Mouse (Mus musculus): ENCODE measurements around the gene Clock. TPM values are rescaled to one million over a fixed set of nuclear protein-coding genes. Genes with fewer than 3 reads are reported as not detected.

Gene Clock
- polyA plus RNA-seq, 1 experiment from 2014 or later = 15.9 TPM

DNA sequence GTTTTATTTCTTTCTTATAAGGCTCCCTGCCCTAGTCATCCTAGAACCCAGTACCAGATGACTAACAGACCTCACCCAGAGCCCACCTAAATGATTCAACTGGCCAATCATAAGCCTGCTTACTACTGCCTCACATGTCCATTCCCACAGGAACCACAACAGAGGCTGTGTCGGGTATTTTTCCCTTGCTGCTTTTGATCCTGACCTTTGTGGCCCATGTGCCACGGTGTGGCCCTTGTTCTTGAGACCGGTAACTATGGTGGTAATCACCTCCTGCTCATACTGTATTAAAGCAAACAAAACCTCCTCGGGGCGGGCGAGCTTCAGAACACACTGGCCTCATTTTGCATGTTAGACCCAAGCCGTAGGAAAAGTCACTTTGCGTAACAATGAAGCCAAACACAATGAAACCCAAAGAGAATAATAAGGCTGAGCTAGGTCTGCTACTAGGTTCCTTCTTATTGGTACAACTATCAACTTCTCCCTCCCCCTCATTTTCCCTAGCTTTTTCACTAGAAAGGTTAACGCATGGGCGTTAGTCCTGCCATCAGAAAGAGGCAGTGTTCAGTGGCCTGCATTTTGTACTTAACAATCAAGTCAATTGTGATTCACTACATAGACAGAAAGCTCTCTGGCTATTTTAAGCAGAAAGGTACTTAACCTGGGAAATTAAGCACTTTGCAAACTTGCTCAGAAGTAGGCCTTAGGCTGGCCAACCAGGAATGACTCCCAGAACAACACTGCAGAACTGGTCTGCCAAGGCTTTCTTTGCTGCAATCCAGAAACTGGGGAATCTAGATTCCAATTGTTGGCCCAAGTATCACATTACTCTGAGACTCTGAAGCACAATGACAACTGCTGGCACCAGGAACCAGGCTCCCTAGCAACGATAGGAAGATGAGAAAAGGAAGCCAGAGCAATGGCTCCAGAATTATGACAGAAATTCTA lies 16.9 kb upstream of the Clock start:
- no peak overlapping the region for H3K4me3 ChIP-seq (replicated peaks)
- no peaks in the 10 kb centered on the region for H3K27me3 ChIP-seq
- no peak for ATAC-seq (ENCODE audit: insufficient number of reproducible peaks, insufficient read depth, low FRiP score, low TSS enrichment, low read depth)
- H3K4me2 ChIP-seq = no peak overlapping the region
- H3K27ac ChIP-seq = no peak overlapping the region
- no peaks in the 10 kb centered on the region for H3K36me3 ChIP-seq
- no peak overlapping the region for H3K9ac ChIP-seq (replicated peaks)
- H3K4me1 ChIP-seq (replicated peaks) = peaks cover 9% of the 10 kb centered on the region; the same call in 1 of the 2 replicates
- WGBS = 58% methylated on average over 11 of the region's 11 CpGs
- no peaks in the 10 kb centered on the region for H3K9me3 ChIP-seq

GRCm38 (mm10) chr5:76308206-76308605 lies 3.6 kb upstream of the Clock start:
- H3K36me3 ChIP-seq = no peaks in the 10 kb centered on the region
- H3K27me3 ChIP-seq = no peaks in the 10 kb centered on the region
- H3K9ac ChIP-seq (replicated peaks) = no peak overlapping the region
- no peak overlapping the region for H3K27ac ChIP-seq
- H3K4me1 ChIP-seq (replicated peaks) = peaks cover 6% of the 10 kb centered on the region
- WGBS = 74% methylated on average over 2 of the region's 2 CpGs
- H3K9me3 ChIP-seq = no peaks in the 10 kb centered on the region
- no peak overlapping the region for H3K4me3 ChIP-seq (replicated peaks)
- H3K4me2 ChIP-seq = no peak overlapping the region
- ATAC-seq (ENCODE audit: insufficient number of reproducible peaks, insufficient read depth, low FRiP score, low TSS enrichment, low read depth) = no peak

DNA sequence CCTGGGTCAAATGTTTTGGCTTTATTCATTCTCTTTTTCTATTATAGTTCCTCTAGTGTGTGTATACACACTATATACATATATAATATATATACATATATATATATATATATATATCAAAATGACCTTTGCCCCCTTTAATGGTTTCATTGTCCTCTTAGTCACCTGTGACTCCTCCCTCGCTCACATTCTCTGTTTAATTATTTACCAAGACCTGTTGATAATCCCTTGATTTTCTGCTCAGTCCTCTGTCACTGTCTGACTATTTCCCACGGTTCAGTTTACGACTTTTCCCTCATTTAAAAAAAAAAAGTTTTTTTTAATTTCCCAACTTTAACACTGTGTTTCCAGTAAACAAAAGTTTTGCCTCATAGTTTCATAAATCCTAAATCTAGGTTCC lies 1.7 kb upstream of the Clock start:
- H3K4me3 ChIP-seq (replicated peaks) = no peak overlapping the region
- no peak overlapping the region for H3K9ac ChIP-seq (replicated peaks)
- H3K27me3 ChIP-seq = no peaks in the 10 kb centered on the region
- no peaks in the 10 kb centered on the region for H3K36me3 ChIP-seq
- H3K27ac ChIP-seq = no peak overlapping the region
- H3K4me1 ChIP-seq (replicated peaks) = peaks cover 15% of the 10 kb centered on the region
- ATAC-seq (ENCODE audit: insufficient number of reproducible peaks, insufficient read depth, low FRiP score, low TSS enrichment, low read depth) = no peak
- no peak overlapping the region for H3K4me2 ChIP-seq
- no peaks in the 10 kb centered on the region for H3K9me3 ChIP-seq
- WGBS = 65% methylated on average over 3 of the region's 3 CpGs

DNA sequence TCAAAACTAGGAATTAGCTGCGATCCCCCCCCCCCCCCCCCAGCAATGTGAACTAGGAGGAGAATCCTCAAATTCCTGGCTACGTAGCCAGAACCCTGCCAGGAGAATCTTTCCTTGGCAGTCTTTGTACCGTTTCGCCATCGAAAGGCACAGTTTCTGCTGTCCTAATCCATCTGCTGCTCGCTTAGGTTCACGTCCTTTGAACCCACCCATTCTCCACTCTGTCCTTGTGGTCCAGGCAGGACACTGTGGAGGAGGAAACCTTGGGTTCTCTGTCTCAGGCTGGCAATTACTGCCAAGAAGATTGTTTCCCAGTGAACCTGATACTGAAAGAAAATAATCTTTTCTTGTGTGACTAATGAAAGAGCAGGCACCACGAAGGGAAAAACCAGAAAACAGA lies 1.0 kb upstream of the Clock start:
- H3K4me1 ChIP-seq (replicated peaks) = peaks cover 15% of the 10 kb centered on the region
- peak overlapping the region; percentile 85 for H3K4me2 ChIP-seq
- H3K9me3 ChIP-seq = no peaks in the 10 kb centered on the region
- ATAC-seq (ENCODE audit: insufficient number of reproducible peaks, insufficient read depth, low FRiP score, low TSS enrichment, low read depth) = no peak
- H3K4me3 ChIP-seq (replicated peaks) = peak overlapping the region; percentile 96
- no peaks in the 10 kb centered on the region for H3K36me3 ChIP-seq
- 4% methylated on average over 8 of the region's 8 CpGs for WGBS
- H3K27ac ChIP-seq = no peak overlapping the region
- H3K27me3 ChIP-seq = no peaks in the 10 kb centered on the region
- no peak overlapping the region for H3K9ac ChIP-seq (replicated peaks)

DNA sequence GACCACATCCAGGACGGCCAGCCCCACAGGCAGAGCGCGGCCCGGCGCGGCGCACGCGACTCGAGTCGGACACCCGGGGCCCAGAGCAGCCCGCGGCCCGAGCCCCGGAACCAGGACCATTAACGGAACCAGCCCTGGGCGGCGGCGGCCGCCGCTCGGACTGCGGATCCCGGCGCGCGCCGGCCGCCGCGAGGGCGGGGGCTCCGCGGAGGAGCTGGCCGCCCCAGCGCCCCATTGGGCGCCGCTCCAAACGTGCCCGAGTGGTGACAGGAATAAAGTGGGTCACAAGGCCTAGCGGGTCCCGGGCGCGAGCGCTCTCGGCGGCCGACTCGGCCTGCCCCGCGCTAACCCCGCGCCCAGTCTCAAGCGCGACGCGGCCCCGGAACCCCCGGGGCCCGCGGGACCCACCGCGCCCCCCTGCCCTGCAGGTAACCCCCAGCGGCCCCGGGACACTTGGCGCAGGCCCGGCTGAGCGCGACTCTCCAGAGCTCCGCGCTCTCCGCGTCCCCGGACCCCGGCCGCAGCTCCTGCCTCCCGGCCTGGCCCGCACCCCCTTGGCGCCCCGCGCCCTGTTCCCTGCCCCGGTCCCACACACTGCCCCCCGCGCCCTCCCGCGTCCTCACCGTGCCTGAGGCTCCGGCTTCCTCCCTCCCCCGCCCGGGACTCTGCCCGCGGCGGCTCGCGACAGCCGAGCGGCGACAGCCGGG lies 694 bp downstream of the Clock start:
- Histone ChIP-seq H3K27me3 (no peaks in the 10 kb centered on the region), H3K4me1 (replicated peaks) (peaks cover 15% of the 10 kb centered on the region), H3K4me2 (peak overlapping the region; percentile 85), H3K4me3 (replicated peaks) (peak overlapping the region; percentile 96), H3K27ac (peak overlapping the region; percentile 97), H3K9me3 (no peaks in the 10 kb centered on the region), H3K9ac (replicated peaks) (peak overlapping the region; percentile 91), H3K36me3 (no peaks in the 10 kb centered on the region)
- WGBS = under 1% methylated on average over 88 of the region's 100 CpGs
- peak; percentile 83 for ATAC-seq (ENCODE audit: insufficient number of reproducible peaks, insufficient read depth, low FRiP score, low TSS enrichment, low read depth)

- peak overlapping the region; percentile 97 for H3K27ac ChIP-seq
- H3K9ac ChIP-seq (replicated peaks) = peak overlapping the region; percentile 91
- H3K4me3 ChIP-seq (replicated peaks) = peak overlapping the region; percentile 96
- peak; percentile 1; the same call in 1 of the 2 replicates for ATAC-seq (ENCODE audit: insufficient number of reproducible peaks, insufficient read depth, low FRiP score, low TSS enrichment, low read depth)
- no peaks in the 10 kb centered on the region for H3K27me3 ChIP-seq
- peak overlapping the region; percentile 85 for H3K4me2 ChIP-seq
- H3K9me3 ChIP-seq = no peaks in the 10 kb centered on the region
- H3K36me3 ChIP-seq = no peaks in the 10 kb centered on the region
- WGBS = 4% methylated on average over 11 of the region's 11 CpGs
- peaks cover 15% of the 10 kb centered on the region for H3K4me1 ChIP-seq (replicated peaks)
Measured at GRCm38 (mm10) chr5:76303379-76303744, 1.2 kb downstream of the Clock start.

- Histone ChIP-seq H3K9me3 (no peaks in the 10 kb centered on the region), H3K27ac (no peak overlapping the region), H3K27me3 (no peaks in the 10 kb centered on the region), H3K36me3 (no peaks in the 10 kb centered on the region), H3K4me2 (no peak overlapping the region), H3K4me1 (replicated peaks) (peaks cover 15% of the 10 kb centered on the region), H3K4me3 (replicated peaks) (no peak overlapping the region), H3K9ac (replicated peaks) (no peak overlapping the region)
- ATAC-seq (ENCODE audit: insufficient number of reproducible peaks, insufficient read depth, low FRiP score, low TSS enrichment, low read depth) = no peak
- WGBS = 84% methylated on average over 2 of the region's 2 CpGs
Measured at GRCm38 (mm10) chr5:76302009-76302408, 2.6 kb downstream of the Clock start.

DNA sequence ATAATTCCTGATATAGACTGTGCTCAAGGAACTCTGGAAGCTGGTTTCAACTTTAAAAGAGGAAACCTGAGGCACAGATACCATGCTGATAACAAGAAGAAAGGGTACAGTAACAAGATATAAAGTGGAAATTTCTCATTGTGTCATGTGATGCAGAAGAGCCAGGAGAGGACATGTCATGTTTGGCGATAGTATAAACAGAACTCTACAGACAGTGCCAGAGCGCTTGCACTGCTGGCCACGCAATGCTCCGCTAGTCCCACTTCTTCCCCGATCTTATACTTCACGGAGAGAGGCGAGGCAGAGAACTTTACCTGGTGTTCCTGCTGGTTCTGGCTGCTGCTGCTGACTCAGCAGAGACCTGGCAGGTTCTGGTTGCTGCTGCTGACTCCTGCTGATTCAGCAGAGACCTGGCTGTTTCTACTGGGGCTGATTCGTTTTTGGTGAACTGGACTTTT lies 15.3 kb downstream of the Clock start:
- Histone ChIP-seq H3K4me3 (replicated peaks) (no peak overlapping the region), H3K9ac (replicated peaks) (no peak overlapping the region), H3K27ac (no peak overlapping the region), H3K27me3 (no peaks in the 10 kb centered on the region), H3K4me1 (replicated peaks) (no peaks in the 10 kb centered on the region), H3K9me3 (no peaks in the 10 kb centered on the region), H3K36me3 (no peaks in the 10 kb centered on the region), H3K4me2 (no peak overlapping the region)
- 84% methylated on average over 8 of the region's 8 CpGs for WGBS
- no peak for ATAC-seq (ENCODE audit: insufficient number of reproducible peaks, insufficient read depth, low FRiP score, low TSS enrichment, low read depth)

DNA sequence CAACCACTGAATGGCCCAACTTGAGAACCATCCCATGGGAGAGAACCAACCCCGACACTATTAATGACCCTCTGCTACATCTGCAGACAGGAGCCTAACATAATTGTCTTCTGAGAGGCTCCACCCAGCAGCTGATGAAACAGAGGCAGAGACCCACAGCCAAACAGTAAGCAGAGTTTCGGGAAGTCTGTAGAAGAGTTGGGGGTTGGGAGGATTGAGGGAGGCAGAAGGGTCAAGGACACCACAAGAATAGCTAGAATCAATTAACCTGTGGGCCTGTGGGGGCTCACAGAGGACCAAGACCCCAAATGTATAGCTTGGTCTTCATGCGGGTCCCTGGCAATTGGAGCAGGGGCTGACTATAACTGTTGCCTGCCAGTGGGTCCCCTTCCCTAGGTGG lies 16.3 kb downstream of the Clock start:
- no peak overlapping the region for H3K4me2 ChIP-seq
- WGBS = 97% methylated on average over 3 of the region's 3 CpGs
- H3K27ac ChIP-seq = no peak overlapping the region
- H3K4me1 ChIP-seq (replicated peaks) = no peaks in the 10 kb centered on the region
- H3K9ac ChIP-seq (replicated peaks) = no peak overlapping the region
- H3K9me3 ChIP-seq = no peaks in the 10 kb centered on the region
- H3K27me3 ChIP-seq = no peaks in the 10 kb centered on the region
- no peaks in the 10 kb centered on the region for H3K36me3 ChIP-seq
- ATAC-seq (ENCODE audit: insufficient number of reproducible peaks, insufficient read depth, low FRiP score, low TSS enrichment, low read depth) = no peak
- no peak overlapping the region for H3K4me3 ChIP-seq (replicated peaks)

DNA sequence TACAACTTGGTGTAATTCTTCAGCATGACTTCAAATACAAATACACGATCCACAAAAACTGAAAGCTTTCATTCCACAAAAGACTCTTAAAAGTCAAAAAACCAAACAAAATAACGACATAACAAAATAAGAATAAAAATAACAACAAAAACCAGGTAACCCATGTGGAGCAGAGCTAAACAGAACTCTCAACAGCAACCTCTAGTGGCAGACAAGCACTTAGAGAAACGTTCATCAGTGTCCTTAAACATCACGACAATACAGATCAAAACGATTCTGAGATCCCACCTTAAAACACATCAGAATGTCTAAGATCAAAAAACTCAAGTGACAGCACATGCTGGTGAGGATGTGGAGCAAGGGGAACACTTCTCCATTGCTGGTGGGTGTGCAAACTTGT lies 17.5 kb downstream of the Clock start:
- WGBS = 77% methylated on average over 5 of the region's 5 CpGs
- H3K9me3 ChIP-seq = no peaks in the 10 kb centered on the region
- H3K4me2 ChIP-seq = no peak overlapping the region

DNA sequence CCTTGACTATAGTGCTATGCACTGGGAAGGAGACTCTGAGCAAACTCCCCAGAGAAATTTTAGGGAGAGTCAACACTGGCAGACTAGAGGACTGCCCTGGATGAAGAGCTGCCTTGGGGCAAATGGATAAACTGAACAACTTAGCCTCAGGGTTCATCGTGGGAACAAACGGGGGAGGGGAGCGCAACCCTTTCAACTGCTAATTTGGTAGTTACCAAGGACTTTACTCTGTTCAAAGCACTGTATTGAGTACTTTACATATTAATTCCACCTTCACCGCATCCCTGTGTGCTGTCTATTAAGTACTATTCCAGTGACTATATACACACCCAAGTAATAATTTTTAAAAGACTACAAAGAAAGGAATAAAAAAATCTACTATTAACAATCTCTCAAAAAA lies 18.9 kb downstream of the Clock start:
- H3K9me3 ChIP-seq = no peaks in the 10 kb centered on the region
- H3K36me3 ChIP-seq = no peaks in the 10 kb centered on the region
- peaks cover 4% of the 10 kb centered on the region for H3K4me1 ChIP-seq (replicated peaks)
- no peak overlapping the region for H3K4me2 ChIP-seq
- 61% methylated on average over 4 of the region's 4 CpGs for WGBS
- H3K9ac ChIP-seq (replicated peaks) = no peak overlapping the region
- ATAC-seq (ENCODE audit: insufficient number of reproducible peaks, insufficient read depth, low FRiP score, low TSS enrichment, low read depth) = no peak
- H3K4me3 ChIP-seq (replicated peaks) = no peak overlapping the region
- H3K27ac ChIP-seq = no peak overlapping the region
- H3K27me3 ChIP-seq = no peaks in the 10 kb centered on the region

More for the DNA sequence above, 17.5 kb downstream of the Clock start:
- no peaks in the 10 kb centered on the region for H3K4me1 ChIP-seq (replicated peaks)
- no peak for ATAC-seq (ENCODE audit: insufficient number of reproducible peaks, insufficient read depth, low FRiP score, low TSS enrichment, low read depth)
- H3K27me3 ChIP-seq = no peaks in the 10 kb centered on the region
- no peak overlapping the region for H3K4me3 ChIP-seq (replicated peaks)
- no peaks in the 10 kb centered on the region for H3K36me3 ChIP-seq
- no peak overlapping the region for H3K9ac ChIP-seq (replicated peaks)
- no peak overlapping the region for H3K27ac ChIP-seq

All from limb, embryonic 12.5 days (tissue).